Mouse (Mus musculus): ENCODE measurements around the gene Nrp2.

- no peak for TF ChIP-seq POLR2A (IDR thresholded peaks at IDR 0.05; ENCODE audit: extremely low read depth, insufficient read depth, low read length)
- TF ChIP-seq CTCF (IDR thresholded peaks at IDR 0.05; ENCODE audit: extremely low read depth, insufficient read depth, low read length): no peak
These were observed 74.5 kb downstream of the Nrp2 start for GRCm38 (mm10) chr1:62777320-62778235.
